Mouse (Mus musculus): ENCODE results near the gene Phlpp1.

DNA sequence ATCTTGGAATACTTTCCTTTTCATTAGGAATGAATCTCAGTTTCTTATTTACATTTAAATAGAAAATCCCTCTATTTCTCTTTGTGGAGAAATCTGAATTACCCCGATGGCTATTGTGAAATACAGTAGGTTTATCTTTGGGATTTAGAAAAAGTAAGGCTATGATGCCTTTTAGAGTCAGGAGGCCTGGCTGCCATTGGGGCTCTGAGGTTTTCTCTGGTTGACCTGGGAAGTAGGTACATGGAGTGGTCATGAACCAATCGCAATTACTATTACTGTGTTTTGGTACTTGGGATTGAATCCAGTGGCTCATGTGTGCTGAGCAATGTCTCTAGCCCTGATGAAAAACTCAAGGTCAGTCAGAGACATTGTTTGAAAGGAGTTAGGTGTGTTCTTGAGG is 12.1 kb downstream of the Phlpp1 start:
- TF ChIP-seq POLR2A (IDR thresholded peaks at IDR 0.05; ENCODE audit: extremely low read depth, insufficient read depth, low read length): no peak
- no peak for TF ChIP-seq CTCF (IDR thresholded peaks at IDR 0.05; ENCODE audit: low read depth, low read length)

Measured in liver, adult 2 months (tissue).